Comparison of ENCODE assay signal across 8 mouse cellular contexts in the genomic region with DNA sequence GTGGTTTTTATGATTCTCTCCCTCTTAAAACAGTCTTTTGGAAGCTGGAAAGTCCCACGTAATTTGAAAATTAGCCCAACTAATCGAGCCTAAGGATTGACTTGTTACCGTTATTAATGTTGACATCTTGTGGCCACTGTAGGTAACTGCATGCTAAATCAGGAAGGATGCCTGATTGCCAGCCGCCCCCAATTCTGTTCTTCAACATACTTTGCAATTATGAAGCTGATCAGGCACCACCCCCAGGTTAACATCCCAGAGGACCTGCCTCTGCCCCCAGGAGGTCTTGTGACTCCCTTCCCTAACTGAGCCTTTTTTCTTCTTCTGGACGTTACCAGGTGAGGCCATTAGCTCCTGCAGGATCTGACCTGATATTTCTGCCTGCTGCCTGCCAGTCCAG. TPM values are rescaled to one million over a fixed set of nuclear protein-coding genes. Genes with fewer than 3 reads are reported as not detected.
DNase-seq lines count a peak whose midpoint lies in the region; ATAC-seq and TF ChIP-seq lines count a peak whose summit lies in the region.

No protein-coding gene starts in this region.

- 0 out of 2 replicates have a peak, but pooled peaks have one; percentile 10 for TF ChIP-seq CTCF in bone marrow macrophage, adult 2 months (IDR thresholded peaks at IDR 0.05; ENCODE audit: low read depth, low read length)
- peak; percentile 86 for TF ChIP-seq CTCF in left cerebral cortex, adult 2 months (IDR thresholded peaks at IDR 0.05)

- no peak overlapping the region for H3K27ac ChIP-seq in kidney, embryonic 15.5 days
- H3K27ac ChIP-seq in bone marrow macrophage, adult 2 months (ENCODE audit: insufficient read depth, low read depth, low read length), result no peak overlapping the region
- no peak overlapping the region for H3K27ac ChIP-seq in left cerebral cortex, adult 2 months
- H3K27ac ChIP-seq in forebrain, embryonic 11.5 days (ENCODE audit: low read depth, low read length), result no peak overlapping the region

- H3K9me3 ChIP-seq in kidney, embryonic 15.5 days (replicated peaks), result no peaks in the 10 kb centered on the region
- H3K9me3 ChIP-seq in forebrain, embryonic 11.5 days (ENCODE audit: control insufficient read depth, low read length), result no peaks in the 10 kb centered on the region

- TF ChIP-seq POLR2A in bone marrow macrophage, adult 2 months (IDR thresholded peaks at IDR 0.05; ENCODE audit: borderline replicate concordance, low read depth, low read length), result no peak

- WGBS in kidney, embryonic 15.5 days, result 22% methylated on average over 5 of the region's 5 CpGs
- 36% methylated on average over 5 of the region's 5 CpGs for WGBS in forebrain, embryonic 11.5 days

- H3K4me1 ChIP-seq in kidney, embryonic 15.5 days, result 0 out of 2 replicates have a peak, but pooled peaks cover 2% of the 10 kb centered on the region
- no peaks in the 10 kb centered on the region; the same call in 1 of the 2 replicates for H3K4me1 ChIP-seq in bone marrow macrophage, adult 2 months (ENCODE audit: control insufficient read depth, insufficient read depth, low read length)
- H3K4me1 ChIP-seq in forebrain, embryonic 11.5 days (replicated peaks; ENCODE audit: control insufficient read depth, insufficient read depth, low read length), result no peaks in the 10 kb centered on the region

- no peak overlapping the region for H3K4me3 ChIP-seq in kidney, embryonic 15.5 days (replicated peaks)
- H3K4me3 ChIP-seq in bone marrow macrophage, adult 2 months (ENCODE audit: insufficient read depth, low read length), result no peak overlapping the region
- no peak overlapping the region for H3K4me3 ChIP-seq in left cerebral cortex, adult 2 months
- H3K4me3 ChIP-seq in forebrain, embryonic 11.5 days (ENCODE audit: low read depth, low read length), result no peak overlapping the region

- DNase-seq in kidney, adult 9 months, result peak; percentile 17
- DNase-seq in CD4-positive helper T cell, adult 2 months (ENCODE audit: low read depth, low spot score), result peak; percentile 12
- peak; percentile 27 to 31 for DNase-seq in heart, adult 9 months (ENCODE audit: low spot score in 2 of 2)
- DNase-seq in left cerebral cortex, adult 2 months (ENCODE audit: extremely low spot score in 1 of 2, low spot score in 2 of 2), result no peak
- peak; percentile 50 for DNase-seq in splenic B cell, adult 2 months (ENCODE audit: low read depth, low spot score)
- DNase-seq in forebrain, embryonic 11.5 days (ENCODE audit: low spot score), result no peak

- no peaks in the 10 kb centered on the region for H3K27me3 ChIP-seq in kidney, embryonic 15.5 days
- no peaks in the 10 kb centered on the region for H3K27me3 ChIP-seq in splenic B cell, adult 2 months (ENCODE audit: control insufficient read depth, insufficient read depth, low read length, poor library complexity, severe bottlenecking)
- H3K27me3 ChIP-seq in forebrain, embryonic 11.5 days (ENCODE audit: control insufficient read depth, insufficient read depth, low read length), result no peaks in the 10 kb centered on the region

- no peaks in the 10 kb centered on the region for H3K36me3 ChIP-seq in kidney, embryonic 15.5 days
- no peaks in the 10 kb centered on the region for H3K36me3 ChIP-seq in splenic B cell, adult 2 months (ENCODE audit: control insufficient read depth, insufficient read depth, low read length, poor library complexity, severe bottlenecking)
- no peaks in the 10 kb centered on the region for H3K36me3 ChIP-seq in forebrain, embryonic 11.5 days (ENCODE audit: control insufficient read depth, insufficient read depth, low read length)

- intact Hi-C loops in left cerebral cortex, adult 2 months (cut with DNase I), result loop anchor here (2.0 to 10.0 kb wide), 3 partner anchors 77 to 210 kb away; no protein-coding TSS in a partner anchor

- no peak overlapping the region for H3K9ac ChIP-seq in kidney, embryonic 15.5 days
- no peak overlapping the region for H3K9ac ChIP-seq in forebrain, embryonic 11.5 days (ENCODE audit: low read length)

- ATAC-seq in kidney, embryonic 15.5 days (replicated peaks; ENCODE audit: low FRiP score), result no peak
- ATAC-seq in forebrain, embryonic 11.5 days (replicated peaks; ENCODE audit: low FRiP score), result no peak

- H3K4me2 ChIP-seq in kidney, embryonic 15.5 days, result no peak overlapping the region
- H3K4me2 ChIP-seq in forebrain, embryonic 11.5 days (ENCODE audit: low read depth, low read length, severe bottlenecking), result no peak overlapping the region

RNA-seq across cellular contexts. Expression of a gene that starts 20.0 kb away (rescaled TPM):
- polyA plus RNA-seq in kidney, embryonic 15.5 days (2015; fragmentation: Nextera tagmentation; extraction: Ambion mirVana), result 0.17 TPM in 1 of 2 replicates, not detected in the other
- polyA plus RNA-seq in bone marrow macrophage, adult 2 months (2012; ENCODE audit: insufficient read depth, insufficient read length, missing spikeins), result not detected in 2 replicates
- total RNA-seq in left cerebral cortex, adult 2 months (2021), result under 1 TPM in 1 of 2 experiments, not detected in 1; 0.94 TPM
- 0.21 TPM in 1 of 2 replicates, not detected in the other for polyA plus RNA-seq in forebrain, embryonic 11.5 days (2014; fragmentation: Nextera tagmentation; extraction: Ambion mirVana)

RNA-seq across cellular contexts. Expression of a gene that starts 29.2 kb away (rescaled TPM):
- 3.8 and 4.0 TPM in 2 replicates for polyA plus RNA-seq in kidney, embryonic 15.5 days (2015; fragmentation: Nextera tagmentation; extraction: Ambion mirVana)
- polyA plus RNA-seq in bone marrow macrophage, adult 2 months (2012; ENCODE audit: insufficient read depth, insufficient read length, missing spikeins), result 47.9 and 48.7 TPM in 2 replicates
- 1 to 10 TPM; 2.2 to 2.4 TPM for total RNA-seq in left cerebral cortex, adult 2 months (2021)
- polyA plus RNA-seq in forebrain, embryonic 11.5 days (2014; fragmentation: Nextera tagmentation; extraction: Ambion mirVana), result 0.77 and 0.99 TPM in 2 replicates

Comparison
In these comparisons a context has a peak if more than half of its experiments do, and no peak if none do; other contexts are left out.
1. DNase-seq: peak in kidney, adult 9 months (single experiment), CD4-positive helper T cell, adult 2 months (single experiment), heart, adult 9 months (2 of 2) and splenic B cell, adult 2 months (single experiment); none in left cerebral cortex, adult 2 months (0 of 2) and forebrain, embryonic 11.5 days (single experiment).